Mouse (Mus musculus) MEL (cell line): ENCODE data around the gene Tgif1. TPM values are rescaled to one million over a fixed set of nuclear protein-coding genes. Genes with fewer than 3 reads are reported as not detected.

Experiments used
- DNase-seq: peaks from one replicate; pipeline ENCODE4 v3.0.0; 2011; ENCODE audit warnings: low read depth, low spot score
- H3K27ac ChIP-seq: 2 replicates; pipeline ENCODE4 v1.5.1; 2012; ENCODE audit warnings: low read depth, mild to moderate bottlenecking, control low read depth, low read length, moderate library complexity; ENCODE audit not compliant: control insufficient read depth
- H3K27me3 ChIP-seq, 2 experiments: fragments of 150-350 bp in 1 of 2; sonication (generic) in 1 of 2; 2 replicates each; pipeline ENCODE4 v1.6.1; 2012; ENCODE audit warnings: low read length in 2 of 2, mild to moderate bottlenecking in 2 of 2, improper control_type of control experiment in 1 of 2, moderate library complexity in 1 of 2; ENCODE audit not compliant: insufficient read depth in 2 of 2, control insufficient read depth in 1 of 2
- H3K36me3 ChIP-seq, 2 experiments: 2 replicates each; pipeline ENCODE4 v1.6.1; 2012 to 2014; ENCODE audit warnings: low read length in 2 of 2, improper control_type of control experiment in 1 of 2, inconsistent platforms in 1 of 2, mild to moderate bottlenecking in 1 of 2; ENCODE audit not compliant: insufficient read depth in 2 of 2, control insufficient read depth in 1 of 2
- H3K4me1 ChIP-seq, 2 experiments: fragments of 150-350 bp in 1 of 2; sonication (generic) in 1 of 2; 2 replicates each; pipeline ENCODE4 v1.6.1; 2012; ENCODE audit warnings: low read length in 2 of 2, improper control_type of control experiment in 1 of 2, mild to moderate bottlenecking in 1 of 2; ENCODE audit not compliant: insufficient read depth in 2 of 2, control insufficient read depth in 1 of 2
- H3K4me3 ChIP-seq, 2 experiments: fragments of 150-350 bp in 1 of 2; sonication (generic) in 1 of 2; 2 replicates each; pipeline ENCODE4 v1.5.1; 2012; ENCODE audit warnings: low read depth in 2 of 2, low read length in 2 of 2, mild to moderate bottlenecking in 2 of 2, moderate library complexity in 2 of 2, control low read depth in 1 of 2, improper control_type of control experiment in 1 of 2; ENCODE audit not compliant: control insufficient read depth in 1 of 2, insufficient read depth in 1 of 2
- H3K79me2 ChIP-seq: 2 replicates; pipeline ENCODE4 v1.6.1; 2012; ENCODE audit warnings: mild to moderate bottlenecking, low read length, moderate library complexity; ENCODE audit not compliant: control insufficient read depth, poor library complexity, insufficient read depth
- H3K9ac ChIP-seq: 2 replicates; pipeline ENCODE4 v1.6.1; 2012; ENCODE audit warnings: low read depth, mild to moderate bottlenecking, control low read depth, low read length, moderate library complexity; ENCODE audit not compliant: control insufficient read depth, poor library complexity, severe bottlenecking
- H3K9me3 ChIP-seq: fragments of 150-350 bp; sonication (generic); replicated peaks from 2 replicates; pipeline ENCODE4 v1.6.1; 2012; ENCODE audit warnings: mild to moderate bottlenecking, low read length, improper control_type of control experiment, moderate library complexity; ENCODE audit not compliant: insufficient read depth
- BHLHE40 ChIP-seq: IDR thresholded peaks from 2 replicates; pipeline ENCODE4 v1.6.1; 2012; ENCODE audit warnings: low read depth, mild to moderate bottlenecking, inconsistent platforms, low read length, improper control_type of control experiment, borderline replicate concordance
- CHD1 ChIP-seq: IDR thresholded peaks from 2 replicates; pipeline ENCODE4 v1.6.1; 2012; ENCODE audit warnings: low read depth, mild to moderate bottlenecking, inconsistent platforms, low read length, improper control_type of control experiment
- ETS1 ChIP-seq: IDR thresholded peaks from 2 replicates; pipeline ENCODE4 v1.6.1; 2012; ENCODE audit warnings: low read depth, mild to moderate bottlenecking, inconsistent platforms, low read length, improper control_type of control experiment, moderate library complexity
- GABPA ChIP-seq: IDR thresholded peaks from 2 replicates; pipeline ENCODE4 v1.6.1; 2012; ENCODE audit warnings: low read depth, mild to moderate bottlenecking, inconsistent platforms, low read length, improper control_type of control experiment, moderate library complexity
- MAX ChIP-seq: IDR thresholded peaks from 2 replicates; pipeline ENCODE4 v1.6.1; 2011; ENCODE audit warnings: low read length, improper control_type of control experiment
- MXI1 ChIP-seq: IDR thresholded peaks from 2 replicates; pipeline ENCODE4 v1.6.1; 2011; ENCODE audit warnings: mild to moderate bottlenecking, low read depth, low read length, improper control_type of control experiment
- MYB ChIP-seq: IDR thresholded peaks from 2 replicates; pipeline ENCODE4 v1.6.1; 2011; ENCODE audit warnings: mild to moderate bottlenecking, low read depth, low read length, improper control_type of control experiment
- NELFE ChIP-seq: IDR thresholded peaks from 2 replicates; pipeline ENCODE4 v1.6.1; 2011; ENCODE audit warnings: low read depth, low read length, improper control_type of control experiment
- NRF1 ChIP-seq: IDR thresholded peaks from 2 replicates; pipeline ENCODE4 v1.6.1; 2014; ENCODE audit warnings: low read depth, mild to moderate bottlenecking, inconsistent platforms, low read length, improper control_type of control experiment, moderate library complexity; ENCODE audit not compliant: poor library complexity, insufficient read depth, severe bottlenecking
- POLR2A ChIP-seq, 2 experiments: IDR thresholded peaks; 2 replicates each; pipeline ENCODE4 v1.6.1; 2011 to 2012; ENCODE audit warnings: low read length in 2 of 2, mild to moderate bottlenecking in 2 of 2, control low read depth in 1 of 2, improper control_type of control experiment in 1 of 2, low read depth in 1 of 2, moderate library complexity in 1 of 2; ENCODE audit not compliant: control insufficient read depth in 1 of 2, insufficient read depth in 1 of 2, poor library complexity in 1 of 2
- POLR2AphosphoS5 ChIP-seq: IDR thresholded peaks from 2 replicates; pipeline ENCODE4 v1.6.1; 2012; ENCODE audit warnings: low read depth, borderline replicate concordance, mild to moderate bottlenecking, inconsistent platforms, low read length, moderate library complexity, mixed read lengths
- RAD21 ChIP-seq: IDR thresholded peaks from 2 replicates; pipeline ENCODE4 v1.6.1; 2011; ENCODE audit warnings: mild to moderate bottlenecking, low read depth, low read length, improper control_type of control experiment
- RCOR1 ChIP-seq: IDR thresholded peaks from 2 replicates; pipeline ENCODE4 v1.6.1; 2012; ENCODE audit warnings: low read depth, mild to moderate bottlenecking, inconsistent platforms, low read length, improper control_type of control experiment
- SMC3 ChIP-seq: IDR thresholded peaks from 2 replicates; pipeline ENCODE4 v1.6.1; 2011; ENCODE audit warnings: low read depth, low read length, improper control_type of control experiment
- TAL1 ChIP-seq: IDR thresholded peaks from 2 replicates; pipeline ENCODE4 v1.6.1; 2012; ENCODE audit warnings: mild to moderate bottlenecking, inconsistent platforms, low read length, moderate library complexity, mixed read lengths
- USF1 ChIP-seq: IDR thresholded peaks from 2 replicates; pipeline ENCODE4 v1.6.1; 2014; ENCODE audit warnings: low read depth, mild to moderate bottlenecking, inconsistent platforms, low read length, improper control_type of control experiment, moderate library complexity
- ZKSCAN1 ChIP-seq: IDR thresholded peaks from 2 replicates; pipeline ENCODE4 v1.6.1; 2012; ENCODE audit warnings: low read depth, mild to moderate bottlenecking, inconsistent platforms, low read length, improper control_type of control experiment, moderate library complexity
- ZMIZ1 ChIP-seq: IDR thresholded peaks from 2 replicates; pipeline ENCODE4 v1.6.1; 2012; ENCODE audit warnings: low read depth, mild to moderate bottlenecking, inconsistent platforms, low read length, improper control_type of control experiment, moderate library complexity
- polyA plus RNA-seq, 2 experiments: library from polyadenylated mRNA; stranded (reverse) in 1 of 2; unstranded in 1 of 2; fragments of >175 nt in 1 of 2; fragments of >200 nt in 1 of 2; gene quantifications; 2 replicates each; pipeline versions ENCODE4 v1.2.1 to v1.2.4; 2012; ENCODE audit warnings: low replicate concordance in 2 of 2, low read depth in 1 of 2; ENCODE audit not compliant: insufficient read length in 2 of 2, insufficient read depth in 1 of 2, missing spikeins in 1 of 2
- total RNA-seq: library from RNA; depleted of rRNA; stranded (reverse); fragments of 300-350 nt; gene quantifications from 2 replicates; pipeline ENCODE4 v1.2.3, GENCODE M21; 2012

The Tgif1 gene
- total and polyA plus RNA-seq, 3 experiments: 9.1 to 29.5 TPM; not detected in 1

- H3K9ac ChIP-seq: no peak overlapping the region
- no peaks in the 10 kb centered on the region for H3K9me3 ChIP-seq
- no peak for DNase-seq
- TF ChIP-seq POLR2AphosphoS5: no peak
- TF ChIP-seq USF1: no peak
- TF ChIP-seq GABPA: no peak
- no peak for TF ChIP-seq TAL1
- no peak for TF ChIP-seq NRF1
- no peak for TF ChIP-seq MYB
- TF ChIP-seq ZKSCAN1: no peak
- TF ChIP-seq NELFE: no peak
- TF ChIP-seq RAD21: no peak
- no peak for TF ChIP-seq POLR2A (IDR thresholded peaks at IDR 0.05; ENCODE audit: control insufficient read depth in 1 of 2, insufficient read depth in 1 of 2, low read depth in 1 of 2, low read length in 2 of 2, poor library complexity in 1 of 2)
- TF ChIP-seq MXI1: no peak
- TF ChIP-seq BHLHE40: no peak
- no peak for TF ChIP-seq CHD1
- no peak for TF ChIP-seq ETS1
- TF ChIP-seq MAX: no peak
- no peak for TF ChIP-seq SMC3
- no peaks in the 10 kb centered on the region for H3K36me3 ChIP-seq
- no peaks in the 10 kb centered on the region for H3K79me2 ChIP-seq
- H3K4me1 ChIP-seq: no peaks in the 10 kb centered on the region
- H3K4me3 ChIP-seq: no peak overlapping the region
- H3K27me3 ChIP-seq: no peaks in the 10 kb centered on the region; a peak in 1 of 4 replicates
- no peak overlapping the region for H3K27ac ChIP-seq
Observed at GRCm38 (mm10) chr17:70900660-70901059, 47.3 kb upstream of the Tgif1 start.

DNA sequence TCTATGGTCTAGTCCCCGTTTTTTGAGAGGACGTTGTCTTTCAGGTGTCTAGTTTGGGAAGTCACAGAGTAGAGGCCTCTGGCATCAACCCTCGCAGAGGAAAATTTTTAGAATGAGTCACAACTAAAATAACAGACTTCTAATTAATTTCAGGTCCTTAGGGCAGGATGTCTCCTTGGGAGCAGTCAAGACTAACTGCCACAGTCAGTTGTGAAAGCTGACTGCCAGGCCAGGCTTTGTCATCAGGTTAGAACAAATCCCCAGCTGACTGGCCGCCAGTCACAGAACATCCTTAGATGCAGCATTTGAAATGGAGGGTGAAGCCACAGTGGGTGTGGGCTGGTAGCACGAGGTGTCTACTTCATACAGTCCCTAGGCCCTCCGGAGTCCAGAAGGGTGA is 46.3 kb upstream of the Tgif1 start:
- no peaks in the 10 kb centered on the region for H3K36me3 ChIP-seq
- no peaks in the 10 kb centered on the region for H3K4me1 ChIP-seq
- no peaks in the 10 kb centered on the region; a peak in 1 of 4 replicates for H3K27me3 ChIP-seq
- DNase-seq: no peak
- TF ChIP-seq ZMIZ1 (no peak), RCOR1 (no peak)
- no peaks in the 10 kb centered on the region for H3K79me2 ChIP-seq
- no peak overlapping the region for H3K4me3 ChIP-seq
- no peak overlapping the region for H3K9ac ChIP-seq
- H3K27ac ChIP-seq: no peak overlapping the region
- no peaks in the 10 kb centered on the region for H3K9me3 ChIP-seq
